8 mouse cellular contexts compared by ENCODE assay signal in genomic region chr2:160729851-160730796, GRCm38 (mm10). TPM values are rescaled to one million over a fixed set of nuclear protein-coding genes. Genes with fewer than 3 reads are reported as not detected.
DNase-seq lines count a peak whose midpoint lies in the region; ATAC-seq and TF ChIP-seq lines count a peak whose summit lies in the region.

No protein-coding gene starts in this region.

- peak; percentile 55 for TF ChIP-seq CTCF in bone marrow, adult 2 months (IDR thresholded peaks at IDR 0.05; ENCODE audit: control insufficient read depth, insufficient read depth, low read length)
- peak; percentile 61 for TF ChIP-seq CTCF in forebrain, postnatal 0 days (IDR thresholded peaks at IDR 0.05; ENCODE audit: low read depth)

- H3K27ac ChIP-seq in heart, embryonic 11.5 days (ENCODE audit: low read depth, low read length) = no peak overlapping the region
- H3K27ac ChIP-seq in bone marrow, adult 2 months (ENCODE audit: control insufficient read depth, insufficient read depth, low read depth, low read length, poor library complexity) = no peak overlapping the region
- no peak overlapping the region; the same call in 1 of the 2 replicates for H3K27ac ChIP-seq in forebrain, postnatal 0 days (ENCODE audit: low read depth, low read length)
- no peak overlapping the region for H3K27ac ChIP-seq in kidney, embryonic 15.5 days
- no peak overlapping the region for H3K27ac ChIP-seq in midbrain, embryonic 11.5 days (ENCODE audit: low read depth, low read length)

- TF ChIP-seq POLR2A in bone marrow, adult 2 months (IDR thresholded peaks at IDR 0.05; ENCODE audit: borderline replicate concordance, control insufficient read depth, low read depth, low read length) = no peak

- 27% methylated on average over 17 of the region's 17 CpGs for WGBS in heart, embryonic 11.5 days (ENCODE audit: insufficient replicate concordance)
- 23% methylated on average over 17 of the region's 17 CpGs for WGBS in bone marrow, adult 2 months
- 37% methylated on average over 17 of the region's 17 CpGs for WGBS in forebrain, postnatal 0 days
- WGBS in kidney, embryonic 15.5 days = 25% methylated on average over 17 of the region's 17 CpGs
- 38% methylated on average over 17 of the region's 17 CpGs for WGBS in midbrain, embryonic 11.5 days

- no peak for DNase-seq in heart, adult 9 months (ENCODE audit: low spot score in 2 of 2)
- DNase-seq in forebrain, postnatal 0 days = peak; percentile 43
- peak; percentile 91 for DNase-seq in midbrain, embryonic 11.5 days (ENCODE audit: low spot score, missing footprints)
- no peak for DNase-seq in left cerebral cortex, postnatal 4 days

- no peak for ATAC-seq in heart, embryonic 11.5 days (replicated peaks; ENCODE audit: insufficient number of reproducible peaks, low FRiP score, low TSS enrichment)
- ATAC-seq in forebrain, postnatal 0 days = no peak
- no peak for ATAC-seq in kidney, embryonic 15.5 days (replicated peaks; ENCODE audit: low FRiP score)
- ATAC-seq in midbrain, embryonic 11.5 days (ENCODE audit: low FRiP score) = no peak
- no peak for ATAC-seq in inflammation-experienced regulatory T-cells, adult 6 months

- H3K36me3 ChIP-seq in heart, embryonic 11.5 days (ENCODE audit: control insufficient read depth, insufficient read depth, low read length) = no peaks in the 10 kb centered on the region
- H3K36me3 ChIP-seq in forebrain, postnatal 0 days (ENCODE audit: insufficient read depth) = no peaks in the 10 kb centered on the region; the same call in 1 of the 2 replicates
- peaks cover 20% of the 10 kb centered on the region for H3K36me3 ChIP-seq in kidney, embryonic 15.5 days
- H3K36me3 ChIP-seq in midbrain, embryonic 11.5 days (ENCODE audit: control insufficient read depth, insufficient read depth, low read length) = no peaks in the 10 kb centered on the region

- peak overlapping the region; percentile 97 for H3K4me2 ChIP-seq in heart, embryonic 11.5 days
- peak overlapping the region; percentile 83 for H3K4me2 ChIP-seq in forebrain, postnatal 0 days (ENCODE audit: low read depth)
- peak overlapping the region; percentile 82 for H3K4me2 ChIP-seq in kidney, embryonic 15.5 days
- H3K4me2 ChIP-seq in midbrain, embryonic 11.5 days = peak overlapping the region; percentile 91

- no peaks in the 10 kb centered on the region for H3K27me3 ChIP-seq in heart, embryonic 11.5 days (ENCODE audit: control insufficient read depth, insufficient read depth, low read length)
- no peaks in the 10 kb centered on the region for H3K27me3 ChIP-seq in forebrain, postnatal 0 days (ENCODE audit: insufficient read depth, low read length)
- H3K27me3 ChIP-seq in kidney, embryonic 15.5 days = peaks cover 2% of the 10 kb centered on the region; the same call in 1 of the 2 replicates
- peaks cover 2% of the 10 kb centered on the region; the same call in 1 of the 2 replicates for H3K27me3 ChIP-seq in midbrain, embryonic 11.5 days (ENCODE audit: control insufficient read depth, insufficient read depth, low read length)

- H3K4me1 ChIP-seq in heart, embryonic 11.5 days (ENCODE audit: control insufficient read depth, insufficient read depth, low read length) = peaks cover 33% of the 10 kb centered on the region
- peaks cover 3% of the 10 kb centered on the region; the same call in 1 of the 2 replicates for H3K4me1 ChIP-seq in bone marrow, adult 2 months (ENCODE audit: control insufficient read depth, insufficient read depth, low read length)
- peaks cover 26% of the 10 kb centered on the region for H3K4me1 ChIP-seq in forebrain, postnatal 0 days (ENCODE audit: insufficient read depth)
- peaks cover 43% of the 10 kb centered on the region for H3K4me1 ChIP-seq in kidney, embryonic 15.5 days
- peaks cover 22% of the 10 kb centered on the region for H3K4me1 ChIP-seq in midbrain, embryonic 11.5 days (ENCODE audit: control insufficient read depth, insufficient read depth, low read length)

- H3K4me3 ChIP-seq in heart, embryonic 11.5 days (ENCODE audit: low read depth, low read length) = peak overlapping the region; percentile 95
- H3K4me3 ChIP-seq in bone marrow, adult 2 months (replicated peaks; ENCODE audit: control insufficient read depth, low read depth, low read length) = no peak overlapping the region
- H3K4me3 ChIP-seq in forebrain, postnatal 0 days (ENCODE audit: low read depth, low read length) = peak overlapping the region; percentile 84
- peak overlapping the region; percentile 89 for H3K4me3 ChIP-seq in kidney, embryonic 15.5 days (replicated peaks)
- H3K4me3 ChIP-seq in midbrain, embryonic 11.5 days (ENCODE audit: low read depth, low read length) = peak overlapping the region; percentile 89

- H3K9ac ChIP-seq in heart, embryonic 11.5 days (ENCODE audit: low read depth, low read length) = peak overlapping the region; percentile 99
- H3K9ac ChIP-seq in forebrain, postnatal 0 days = peak overlapping the region; percentile 99
- H3K9ac ChIP-seq in kidney, embryonic 15.5 days = peak overlapping the region; percentile 98
- peak overlapping the region; percentile 99 for H3K9ac ChIP-seq in midbrain, embryonic 11.5 days (ENCODE audit: low read length)

- H3K9me3 ChIP-seq in heart, embryonic 11.5 days (replicated peaks; ENCODE audit: control insufficient read depth, low read length) = no peaks in the 10 kb centered on the region
- no peaks in the 10 kb centered on the region for H3K9me3 ChIP-seq in forebrain, postnatal 0 days (ENCODE audit: low read length)
- H3K9me3 ChIP-seq in kidney, embryonic 15.5 days (replicated peaks) = no peaks in the 10 kb centered on the region
- H3K9me3 ChIP-seq in midbrain, embryonic 11.5 days (ENCODE audit: control insufficient read depth, low read length) = no peaks in the 10 kb centered on the region

- intact Hi-C loops in left cerebral cortex, postnatal 4 days (cut with DNase I) = no loop called here

RNA-seq across cellular contexts. Expression of gene Plcg1, which starts 1.0 kb away (rescaled TPM):
- 31.0 and 33.9 TPM in 2 replicates for polyA plus RNA-seq in heart, embryonic 11.5 days (2014; fragmentation: Nextera tagmentation; extraction: Ambion mirVana)
- 12.8 and 21.0 TPM in 2 replicates for polyA plus RNA-seq in bone marrow, adult 2 months (2011; ENCODE audit: insufficient read depth, insufficient read length, low replicate concordance, missing spikeins)
- total RNA-seq in forebrain, postnatal 0 days (2014; rRNA removed) = 119 and 139 TPM in 2 replicates
- 36.9 and 48.2 TPM in 2 replicates for polyA plus RNA-seq in forebrain, postnatal 0 days (2015; fragmentation: Nextera tagmentation; extraction: Ambion mirVana)
- polyA plus RNA-seq in kidney, embryonic 15.5 days (2015; fragmentation: Nextera tagmentation; extraction: Ambion mirVana) = 45.8 and 52.8 TPM in 2 replicates
- polyA plus RNA-seq in midbrain, embryonic 11.5 days (2014; fragmentation: Nextera tagmentation; extraction: Ambion mirVana) = 64.0 and 65.3 TPM in 2 replicates
- 100 to 1,000 TPM; 176 to 190 TPM for total RNA-seq in left cerebral cortex, postnatal 4 days (2021)
- 10 to 100 TPM; 40.1 to 81.0 (median 60.7) TPM for polyA plus RNA-seq in inflammation-experienced regulatory T-cells, adult 6 months (2017; shearing (Covaris generic))

Comparison
In these comparisons a context has a peak if more than half of its experiments do, and no peak if none do; other contexts are left out.
1. DNase-seq: peak in forebrain, postnatal 0 days (single experiment) and midbrain, embryonic 11.5 days (single experiment); none in heart, adult 9 months (0 of 2) and left cerebral cortex, postnatal 4 days (single experiment).
2. Peak in every context shown above with its lines, with median percentiles within 50 percentile points of each other: H3K4me2 ChIP-seq and H3K9ac ChIP-seq.